Mouse (Mus musculus): ENCODE results near the gene Krtap19-3. TPM values are rescaled to one million over a fixed set of nuclear protein-coding genes. Genes with fewer than 3 reads are reported as not detected.

Krtap19-3 gene
- polyA plus RNA-seq (2017; shearing (Covaris generic)), result not detected

DNA sequence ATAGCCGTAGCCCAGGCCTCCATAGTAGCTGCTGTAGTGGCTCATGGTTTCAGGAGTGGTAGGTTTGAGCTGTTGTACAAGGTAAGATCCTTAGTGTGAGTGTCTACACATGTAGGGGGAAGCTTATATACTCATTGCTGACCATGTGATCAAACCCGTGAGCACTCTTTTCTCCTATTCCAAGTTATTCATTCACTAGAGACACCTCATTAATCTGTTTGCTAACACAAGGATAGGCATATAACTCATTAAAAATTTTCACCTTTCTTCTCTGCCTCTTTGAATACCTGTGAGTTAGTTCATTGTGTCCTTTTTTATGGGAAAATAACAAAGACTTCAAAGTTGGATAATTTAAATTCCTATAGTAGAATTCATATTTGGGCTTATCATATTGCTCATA is at the start of gene Krtap19-3:
Krtap19-3 (minus strand) TSS at position 101 of the 400 bp plus-strand sequence.
- no peak for ATAC-seq

DNA sequence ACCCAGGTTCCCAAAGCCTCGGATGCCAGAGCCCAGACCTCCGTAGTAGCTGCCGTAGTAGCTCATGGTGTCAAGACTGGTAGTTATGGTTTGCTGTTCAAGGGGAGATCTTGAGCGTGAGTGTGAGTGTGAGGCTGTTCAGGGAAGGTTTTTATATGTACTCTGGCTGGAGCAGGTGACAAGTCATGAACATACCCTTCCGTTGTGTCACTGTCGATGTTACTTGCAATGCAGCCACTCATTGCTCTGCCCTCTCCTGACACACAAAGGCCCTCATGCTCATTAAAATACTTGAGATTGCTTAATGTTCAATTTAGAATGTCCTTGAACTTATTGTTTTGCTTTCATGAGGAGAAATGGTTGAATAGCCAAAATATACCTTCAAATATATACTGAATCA is 18.5 kb upstream of the Krtap19-3 start, which contains the start of gene Krtap19-5:
Krtap19-5 (minus strand) TSS at position 101 of the 400 bp plus-strand sequence.
- no peak for ATAC-seq

DNA sequence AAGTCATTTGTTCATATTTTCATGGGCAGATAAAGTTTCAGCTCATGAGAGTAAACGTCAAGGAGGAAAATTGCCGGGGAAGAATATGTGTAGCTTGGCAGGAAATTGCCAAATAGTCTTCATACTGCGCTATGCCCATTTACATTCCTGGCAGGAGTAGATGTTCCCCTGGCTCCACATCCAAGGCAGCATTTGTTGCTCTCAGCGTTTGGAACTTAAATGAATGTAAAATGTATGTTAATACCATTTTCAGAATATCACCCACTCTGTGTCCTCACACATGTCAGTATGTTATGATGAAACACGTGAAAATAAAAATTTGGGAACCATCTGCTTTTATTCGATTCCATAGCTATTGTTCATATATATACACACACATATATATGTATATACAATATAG is 9.0 kb upstream of the Krtap19-3 start:
- no peak for ATAC-seq

DNA sequence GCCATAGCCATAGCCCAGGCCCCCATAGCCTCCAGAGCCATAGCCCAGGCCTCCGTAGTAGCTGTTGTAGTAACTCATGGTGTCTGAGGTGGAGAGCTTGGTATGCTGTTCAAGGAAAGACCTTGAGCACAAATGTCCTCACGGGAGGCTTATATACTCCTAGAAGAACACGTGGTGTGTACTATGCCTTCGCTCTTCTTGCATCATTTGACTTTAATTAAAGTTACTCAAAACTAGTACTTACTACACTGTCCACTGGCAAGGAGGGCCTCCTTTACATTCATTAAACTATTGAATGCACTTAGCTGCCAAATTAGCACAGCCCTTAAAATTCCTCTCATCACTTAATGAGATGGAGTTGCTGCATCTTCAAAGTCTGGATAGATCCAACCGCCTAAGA is 7.2 kb upstream of the Krtap19-3 start, which contains the start of gene Krtap19-4:
Krtap19-4 (minus strand) TSS at position 101 of the 400 bp plus-strand sequence.
- ATAC-seq, result no peak

GRCm38 (mm10) chr16:88874169-88874568 is 3.7 kb downstream of the Krtap19-3 start, which contains the start of gene Krtap19-2:
Gene Krtap19-2 (minus strand): TSS chr16:88874269.
- ATAC-seq, result no peak

DNA sequence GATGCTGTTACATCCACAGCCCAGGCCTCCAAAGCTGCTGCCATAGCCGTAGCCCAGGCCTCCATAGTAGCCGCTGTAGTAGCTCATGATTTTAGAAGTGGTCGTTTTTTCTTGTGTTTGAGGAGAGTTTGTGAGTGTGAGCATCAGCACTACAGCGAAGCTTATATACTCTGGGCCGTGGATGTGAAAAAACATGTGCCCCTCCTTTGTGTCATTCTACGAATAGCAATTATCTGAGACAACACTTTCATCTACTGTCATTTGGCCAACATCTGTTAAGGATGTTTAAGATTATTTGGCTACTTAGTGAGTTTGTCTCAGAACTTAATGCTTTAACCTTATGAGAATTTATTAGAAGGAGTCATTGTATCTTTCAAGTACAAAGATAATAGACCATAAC is 8.5 kb downstream of the Krtap19-3 start, which contains the start of gene Krtap19-1:
Krtap19-1 (minus strand) TSS at position 101 of the 400 bp plus-strand sequence.
- no peak for ATAC-seq

DNA sequence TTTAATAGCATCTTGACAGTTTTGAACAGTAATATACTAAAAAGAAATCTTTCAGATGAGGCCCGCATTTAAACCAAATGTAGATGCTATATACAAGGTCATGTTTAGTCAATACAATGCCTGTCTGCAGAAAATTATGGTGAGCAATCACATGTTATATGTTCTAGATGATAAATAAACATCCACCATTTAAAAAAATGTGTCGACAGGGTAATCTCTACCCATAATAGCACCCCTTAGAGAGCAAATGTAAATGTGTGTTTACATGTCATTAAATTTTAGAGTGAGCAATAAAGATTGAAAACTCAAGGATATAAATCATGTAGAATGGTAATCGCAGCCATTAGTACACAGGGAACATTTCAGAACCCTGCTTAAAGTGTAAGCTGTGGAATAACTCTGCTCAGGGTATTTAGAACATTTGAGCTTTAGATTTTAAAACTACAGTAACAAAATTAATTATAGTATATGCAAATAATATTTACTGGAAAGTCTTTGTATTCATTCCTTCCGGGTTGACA is 12.9 kb downstream of the Krtap19-3 start:
- no peak for ATAC-seq

GRCm38 (mm10) chr16:88851450-88851849 is 26.4 kb downstream of the Krtap19-3 start:
- no peak for ATAC-seq

GRCm38 (mm10) chr16:88848558-88848957 is 29.3 kb downstream of the Krtap19-3 start:
- no peak for ATAC-seq

DNA sequence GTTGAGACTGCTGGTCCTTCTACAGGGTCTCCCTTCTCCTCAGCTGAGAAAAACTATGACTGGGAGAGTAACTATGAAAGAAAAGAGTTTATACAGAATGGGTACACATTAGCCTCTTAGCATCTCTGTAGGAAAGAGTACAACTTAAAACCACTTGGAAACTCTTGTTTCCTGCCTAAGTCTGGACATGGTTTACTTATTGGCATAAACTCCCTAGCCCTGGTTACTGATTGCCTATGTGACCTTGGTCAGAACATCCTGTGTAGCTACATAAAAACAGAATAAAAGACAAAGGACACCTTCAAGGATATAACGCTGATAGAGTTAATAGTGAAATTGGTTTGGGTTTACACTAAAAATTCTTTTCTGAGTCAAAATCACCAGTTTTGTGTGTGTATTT is 30.5 kb downstream of the Krtap19-3 start:
- no peak for ATAC-seq

Other genes starting within 250 kb of the Krtap19-3 start
- gene Krtap26-1, start 230.2 kb downstream of the Krtap19-3 start, polyA plus RNA-seq (2017; shearing (Covaris generic)), result not detected
- not detected for gene Krtap27-1, start 206.4 kb downstream of the Krtap19-3 start, polyA plus RNA-seq (2017; shearing (Covaris generic))
- gene 2310061N02Rik, start 170.1 kb downstream of the Krtap19-3 start, polyA plus RNA-seq (2017; shearing (Covaris generic)), result not detected
- gene Krtap13-1, start 149.2 kb downstream of the Krtap19-3 start, polyA plus RNA-seq (2017; shearing (Covaris generic)), result under 1 TPM in 1 of 2 experiments, not detected in 1; 0.77 TPM
- not detected for gene Krtap13, start 126.4 kb downstream of the Krtap19-3 start, polyA plus RNA-seq (2017; shearing (Covaris generic))
- not detected for gene 2310034C09Rik, start 119.2 kb downstream of the Krtap19-3 start, polyA plus RNA-seq (2017; shearing (Covaris generic))
- gene 2310057N15Rik, start 103.8 kb downstream of the Krtap19-3 start, polyA plus RNA-seq (2017; shearing (Covaris generic)), result not detected
- not detected for gene Gm5965, start 100.1 kb downstream of the Krtap19-3 start, polyA plus RNA-seq (2017; shearing (Covaris generic))
- gene Gm20741, start 65.8 kb downstream of the Krtap19-3 start, polyA plus RNA-seq (2017; shearing (Covaris generic)), result not detected
- gene Krtap15, start 57.8 kb downstream of the Krtap19-3 start, polyA plus RNA-seq (2017; shearing (Covaris generic)), result not detected
- not detected for gene Krtap14, start 51.9 kb downstream of the Krtap19-3 start, polyA plus RNA-seq (2017; shearing (Covaris generic))
- gene Krtap19-1, start 8.6 kb downstream of the Krtap19-3 start, polyA plus RNA-seq (2017; shearing (Covaris generic)), result not detected
- not detected for gene Krtap19-2, start 3.8 kb downstream of the Krtap19-3 start, polyA plus RNA-seq (2017; shearing (Covaris generic))
- not detected for gene Krtap19-4, start 7.1 kb upstream of the Krtap19-3 start, polyA plus RNA-seq (2017; shearing (Covaris generic))
- gene Krtap19-5, start 18.4 kb upstream of the Krtap19-3 start, polyA plus RNA-seq (2017; shearing (Covaris generic)), result not detected
- gene Krtap19-9b, start 54.2 kb upstream of the Krtap19-3 start, polyA plus RNA-seq (2017; shearing (Covaris generic)), result not detected
- not detected for gene Krtap16-3, start 84.8 kb upstream of the Krtap19-3 start, polyA plus RNA-seq (2017; shearing (Covaris generic))
- gene Krtap22-2, start 132.7 kb upstream of the Krtap19-3 start, polyA plus RNA-seq (2017; shearing (Covaris generic)), result not detected
- gene Gm10229, start 137.2 kb upstream of the Krtap19-3 start, polyA plus RNA-seq (2017; shearing (Covaris generic)), result not detected
- gene Krtap6-1, start 153.7 kb upstream of the Krtap19-3 start, polyA plus RNA-seq (2017; shearing (Covaris generic)), result not detected
- not detected for gene Gm10228, start 163.4 kb upstream of the Krtap19-3 start, polyA plus RNA-seq (2017; shearing (Covaris generic))
- gene Krtap6-5, start 169.8 kb upstream of the Krtap19-3 start, polyA plus RNA-seq (2017; shearing (Covaris generic)), result not detected
- gene 1110025L11Rik, start 186.0 kb upstream of the Krtap19-3 start, polyA plus RNA-seq (2017; shearing (Covaris generic)), result not detected
- not detected for gene Krtap6-3, start 206.0 kb upstream of the Krtap19-3 start, polyA plus RNA-seq (2017; shearing (Covaris generic))